Mouse (Mus musculus): ENCODE measurements around the gene Cry2.

DNA sequence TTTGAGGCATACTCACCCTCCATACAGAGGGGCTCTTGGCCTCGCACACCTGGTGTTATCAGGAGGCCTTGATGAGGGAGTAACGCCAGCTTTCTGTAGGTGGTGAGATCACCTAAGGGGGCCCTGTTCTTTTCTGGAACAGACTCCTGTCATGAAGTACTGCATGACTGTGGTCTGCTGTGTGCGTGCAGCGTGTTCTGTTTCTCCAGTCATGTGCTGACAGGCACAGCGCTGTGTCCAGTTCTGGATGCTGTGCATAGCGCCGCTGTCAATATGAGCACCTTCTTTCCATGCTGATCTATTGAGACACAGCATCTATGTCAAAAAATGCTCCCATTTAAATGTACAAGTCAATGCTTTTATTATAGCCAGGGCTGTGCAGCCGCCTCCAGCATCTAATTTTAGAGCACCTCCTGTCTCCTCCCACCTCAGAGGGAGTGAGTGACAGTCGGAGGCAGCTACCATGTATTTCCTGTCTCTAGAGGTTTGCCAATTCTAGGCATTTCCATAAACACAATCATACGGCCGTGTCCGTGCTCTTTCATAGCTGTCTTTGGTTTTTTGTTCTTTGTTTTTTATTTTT, 8.7 kb upstream of the Cry2 start:
- TF ChIP-seq CTCF (IDR thresholded peaks at IDR 0.05; ENCODE audit: extremely low read depth, insufficient read depth, insufficient read length, insufficient replicate concordance) (no peak), POLR2A (IDR thresholded peaks at IDR 0.05; ENCODE audit: low read depth, low read length) (no peak)

Measured in spleen, adult 2 months (tissue).